Mouse (Mus musculus): ENCODE results near the gene Fkbp9. TPM values are rescaled to one million over a fixed set of nuclear protein-coding genes. Genes with fewer than 3 reads are reported as not detected.

Fkbp9 gene
- polyA plus RNA-seq, 1 experiment = 10.5 TPM

DNA sequence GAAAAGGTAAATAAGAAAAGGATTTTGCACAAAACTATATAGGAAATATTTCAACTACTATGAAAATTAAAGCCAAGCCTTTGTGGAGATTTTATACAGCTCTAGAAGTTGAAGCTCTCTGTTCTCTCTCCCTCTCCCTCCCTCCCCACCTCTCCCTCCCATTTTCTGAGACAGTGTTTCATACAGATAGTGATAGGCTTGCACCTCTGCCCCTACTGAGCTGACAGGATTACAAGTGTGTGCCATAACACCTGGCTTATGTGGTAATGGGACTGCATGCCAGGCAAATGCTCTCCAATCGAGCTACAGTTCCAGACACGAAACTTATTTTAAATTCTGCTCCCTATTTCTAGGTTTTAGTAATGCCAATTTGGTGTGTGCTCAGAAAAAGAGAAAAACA lies 79.1 kb downstream of the Fkbp9 start:
- no peaks in the 10 kb centered on the region for H3K36me3 ChIP-seq (ENCODE audit: control insufficient read depth, insufficient read depth, low read length)
- TF ChIP-seq POLR2A (IDR thresholded peaks at IDR 0.05; ENCODE audit: control insufficient read depth, low read depth, low read length) (no peak), CTCF (IDR thresholded peaks at IDR 0.05; ENCODE audit: control insufficient read depth, insufficient read depth, insufficient replicate concordance, low read depth, low read length) (no peak)
- no peaks in the 10 kb centered on the region for H3K27me3 ChIP-seq (ENCODE audit: control insufficient read depth, insufficient read depth, low read length)
- no peaks in the 10 kb centered on the region for H3K4me1 ChIP-seq (ENCODE audit: control insufficient read depth, insufficient read depth, low read length)
- no peak overlapping the region for H3K4me3 ChIP-seq (ENCODE audit: control insufficient read depth, low read depth, low read length)
- no peak overlapping the region for H3K27ac ChIP-seq (ENCODE audit: control insufficient read depth, insufficient read depth, low read depth, low read length)

DNA sequence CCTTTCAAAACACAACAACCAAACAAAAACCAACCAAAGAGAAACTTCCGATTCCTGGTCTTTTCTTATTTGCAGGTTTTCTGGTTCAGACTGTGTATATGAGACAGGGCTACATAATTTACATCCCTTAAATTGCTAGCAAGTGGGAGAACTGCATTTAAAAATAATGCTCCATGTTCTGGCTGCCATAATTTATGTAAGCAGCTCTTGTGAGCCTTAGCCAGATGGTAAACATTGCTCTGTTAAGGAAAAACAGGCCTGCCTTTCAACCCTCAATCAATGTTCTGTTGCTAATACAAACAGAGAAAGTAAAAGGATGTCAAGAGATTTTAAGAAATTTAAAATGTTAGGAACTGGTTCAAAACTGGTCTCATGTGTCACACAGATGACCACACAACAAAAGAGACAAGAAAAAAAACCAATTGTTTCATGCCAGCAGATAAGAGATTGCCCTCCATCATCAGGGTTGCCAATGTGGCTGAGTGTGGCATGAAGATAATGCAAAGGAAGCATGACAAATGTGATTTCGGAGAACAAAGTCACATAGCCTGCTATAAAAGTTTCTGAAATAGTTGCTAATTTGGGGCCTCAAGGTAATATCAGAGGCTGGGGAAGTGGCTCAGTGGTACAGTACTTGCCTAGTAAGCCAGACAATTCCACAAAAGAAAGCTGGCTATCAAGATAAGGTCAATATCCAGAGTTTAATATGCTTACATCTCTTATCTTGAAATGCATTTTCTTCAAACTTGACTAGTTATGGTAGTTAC lies 81.4 kb downstream of the Fkbp9 start:
- no peak for TF ChIP-seq CTCF (IDR thresholded peaks at IDR 0.05; ENCODE audit: control insufficient read depth, insufficient read depth, insufficient replicate concordance, low read depth, low read length)
- TF ChIP-seq POLR2A (IDR thresholded peaks at IDR 0.05; ENCODE audit: control insufficient read depth, low read depth, low read length) = no peak
- no peak overlapping the region for H3K27ac ChIP-seq (ENCODE audit: control insufficient read depth, insufficient read depth, low read depth, low read length)
- H3K4me1 ChIP-seq (ENCODE audit: control insufficient read depth, insufficient read depth, low read length) = no peaks in the 10 kb centered on the region
- H3K27me3 ChIP-seq (ENCODE audit: control insufficient read depth, insufficient read depth, low read length) = no peaks in the 10 kb centered on the region
- H3K4me3 ChIP-seq (ENCODE audit: control insufficient read depth, low read depth, low read length) = no peak overlapping the region
- no peaks in the 10 kb centered on the region for H3K36me3 ChIP-seq (ENCODE audit: control insufficient read depth, insufficient read depth, low read length)

DNA sequence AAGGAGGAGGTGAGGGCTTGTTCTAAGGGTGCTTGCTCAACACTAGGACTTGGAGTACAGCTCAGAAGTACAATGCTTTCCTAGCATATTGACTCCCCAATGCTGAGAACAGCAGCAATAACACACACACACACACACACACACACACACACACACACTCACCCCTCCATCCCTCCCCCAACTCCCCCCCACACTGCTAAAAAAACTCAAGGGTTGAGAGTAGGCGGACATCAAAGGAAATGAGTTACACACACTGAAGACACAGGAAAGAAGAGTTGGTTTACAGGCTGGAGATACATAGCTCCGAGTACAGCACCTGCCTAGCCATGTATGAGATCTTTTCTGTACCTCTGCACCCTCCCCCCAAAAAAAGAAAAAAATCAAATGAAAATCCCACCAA lies 84.4 kb downstream of the Fkbp9 start:
- Histone ChIP-seq H3K27ac (ENCODE audit: control insufficient read depth, insufficient read depth, low read depth, low read length) (peak overlapping the region; percentile 47; the same call in 1 of the 2 replicates), H3K27me3 (ENCODE audit: control insufficient read depth, insufficient read depth, low read length) (no peaks in the 10 kb centered on the region), H3K4me3 (ENCODE audit: control insufficient read depth, low read depth, low read length) (no peak overlapping the region), H3K36me3 (ENCODE audit: control insufficient read depth, insufficient read depth, low read length) (no peaks in the 10 kb centered on the region), H3K4me1 (ENCODE audit: control insufficient read depth, insufficient read depth, low read length) (no peaks in the 10 kb centered on the region)
- TF ChIP-seq CTCF (IDR thresholded peaks at IDR 0.05; ENCODE audit: control insufficient read depth, insufficient read depth, insufficient replicate concordance, low read depth, low read length) (no peak), POLR2A (IDR thresholded peaks at IDR 0.05; ENCODE audit: control insufficient read depth, low read depth, low read length) (no peak)

DNA sequence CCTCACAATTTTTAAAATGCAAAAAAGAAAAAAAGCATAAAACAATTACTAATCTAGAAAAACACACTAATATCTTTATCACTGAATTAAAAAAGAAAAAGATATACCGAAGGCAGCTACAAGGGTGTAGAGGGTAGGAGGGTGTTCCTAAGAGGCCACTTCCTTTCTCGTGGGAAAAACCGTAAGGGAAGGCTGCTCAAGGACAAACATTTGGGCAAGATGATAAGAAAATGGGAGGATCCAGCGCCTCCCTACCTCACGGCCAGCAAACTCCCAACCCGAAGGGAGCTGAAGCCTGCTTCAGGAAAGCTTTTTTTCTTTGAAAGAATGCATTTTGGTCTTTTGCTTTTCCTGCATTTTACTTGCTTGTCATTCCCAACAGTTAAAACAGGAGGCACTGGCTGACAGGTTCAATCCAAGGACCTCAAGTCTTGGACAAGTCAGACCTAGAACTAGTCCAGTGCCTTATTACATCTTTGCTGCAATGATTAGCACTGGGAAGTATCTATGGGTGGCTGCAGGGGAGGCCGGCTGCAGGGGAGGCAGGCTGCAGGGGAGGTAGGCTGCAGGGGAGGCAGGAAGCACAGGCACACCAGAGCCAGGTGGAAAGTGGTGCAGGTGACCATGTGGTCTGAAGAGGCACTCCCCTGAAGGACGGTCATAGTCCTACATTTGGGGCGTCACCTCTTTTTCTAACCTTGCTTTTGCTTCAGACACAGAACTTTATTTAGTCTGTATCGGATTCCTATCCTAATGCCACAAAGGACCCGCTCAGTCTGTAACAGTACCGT lies 85.9 kb downstream of the Fkbp9 start:
- Histone ChIP-seq H3K27ac (ENCODE audit: control insufficient read depth, insufficient read depth, low read depth, low read length) (peak overlapping the region; percentile 68), H3K27me3 (ENCODE audit: control insufficient read depth, insufficient read depth, low read length) (no peaks in the 10 kb centered on the region), H3K4me1 (ENCODE audit: control insufficient read depth, insufficient read depth, low read length) (no peaks in the 10 kb centered on the region), H3K4me3 (ENCODE audit: control insufficient read depth, low read depth, low read length) (no peak overlapping the region), H3K36me3 (ENCODE audit: control insufficient read depth, insufficient read depth, low read length) (no peaks in the 10 kb centered on the region)
- TF ChIP-seq POLR2A (IDR thresholded peaks at IDR 0.05; ENCODE audit: control insufficient read depth, low read depth, low read length) = no peak
- TF ChIP-seq CTCF (IDR thresholded peaks at IDR 0.05; ENCODE audit: control insufficient read depth, insufficient read depth, insufficient replicate concordance, low read depth, low read length) = no peak

DNA sequence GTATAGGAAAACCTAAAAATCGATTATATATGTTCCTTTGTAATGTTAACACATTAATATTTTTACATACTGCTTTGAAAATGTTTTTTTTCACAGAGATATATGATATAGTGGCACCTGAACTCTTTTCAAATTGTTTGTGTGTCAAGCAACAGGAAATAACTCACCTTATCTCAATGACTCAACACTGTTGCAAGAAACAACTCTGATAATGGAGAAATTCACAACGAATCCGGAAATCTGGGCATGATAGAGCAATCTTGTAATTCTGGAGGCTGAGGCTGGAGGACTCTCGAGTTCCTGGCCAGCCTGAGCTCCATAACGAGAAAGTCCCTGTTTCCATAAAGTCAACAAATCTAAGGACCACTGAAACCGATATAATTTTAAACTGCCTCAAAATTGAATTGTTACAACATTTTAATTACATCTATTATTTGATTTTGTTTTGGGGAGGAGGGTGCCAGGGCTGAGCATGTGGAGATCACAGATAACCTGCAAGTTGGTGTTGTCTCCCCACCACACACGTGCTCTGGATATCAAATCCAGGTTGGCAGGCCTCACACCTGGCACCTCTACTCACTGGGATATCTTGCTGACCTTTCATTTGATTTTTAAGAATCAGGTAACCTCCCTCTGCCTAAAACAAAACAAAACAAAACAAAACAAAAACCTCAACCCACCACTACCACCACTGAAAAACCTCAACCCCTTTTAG lies 87.6 kb downstream of the Fkbp9 start:
- no peak for TF ChIP-seq POLR2A (IDR thresholded peaks at IDR 0.05; ENCODE audit: control insufficient read depth, low read depth, low read length)
- TF ChIP-seq CTCF (IDR thresholded peaks at IDR 0.05; ENCODE audit: control insufficient read depth, insufficient read depth, insufficient replicate concordance, low read depth, low read length) = no peak
- H3K4me1 ChIP-seq (ENCODE audit: control insufficient read depth, insufficient read depth, low read length) = peaks cover 4% of the 10 kb centered on the region
- no peaks in the 10 kb centered on the region for H3K36me3 ChIP-seq (ENCODE audit: control insufficient read depth, insufficient read depth, low read length)
- peak overlapping the region; percentile 27; the same call in 1 of the 2 replicates for H3K27ac ChIP-seq (ENCODE audit: control insufficient read depth, insufficient read depth, low read depth, low read length)
- no peaks in the 10 kb centered on the region for H3K27me3 ChIP-seq (ENCODE audit: control insufficient read depth, insufficient read depth, low read length)
- H3K4me3 ChIP-seq (ENCODE audit: control insufficient read depth, low read depth, low read length) = no peak overlapping the region

DNA sequence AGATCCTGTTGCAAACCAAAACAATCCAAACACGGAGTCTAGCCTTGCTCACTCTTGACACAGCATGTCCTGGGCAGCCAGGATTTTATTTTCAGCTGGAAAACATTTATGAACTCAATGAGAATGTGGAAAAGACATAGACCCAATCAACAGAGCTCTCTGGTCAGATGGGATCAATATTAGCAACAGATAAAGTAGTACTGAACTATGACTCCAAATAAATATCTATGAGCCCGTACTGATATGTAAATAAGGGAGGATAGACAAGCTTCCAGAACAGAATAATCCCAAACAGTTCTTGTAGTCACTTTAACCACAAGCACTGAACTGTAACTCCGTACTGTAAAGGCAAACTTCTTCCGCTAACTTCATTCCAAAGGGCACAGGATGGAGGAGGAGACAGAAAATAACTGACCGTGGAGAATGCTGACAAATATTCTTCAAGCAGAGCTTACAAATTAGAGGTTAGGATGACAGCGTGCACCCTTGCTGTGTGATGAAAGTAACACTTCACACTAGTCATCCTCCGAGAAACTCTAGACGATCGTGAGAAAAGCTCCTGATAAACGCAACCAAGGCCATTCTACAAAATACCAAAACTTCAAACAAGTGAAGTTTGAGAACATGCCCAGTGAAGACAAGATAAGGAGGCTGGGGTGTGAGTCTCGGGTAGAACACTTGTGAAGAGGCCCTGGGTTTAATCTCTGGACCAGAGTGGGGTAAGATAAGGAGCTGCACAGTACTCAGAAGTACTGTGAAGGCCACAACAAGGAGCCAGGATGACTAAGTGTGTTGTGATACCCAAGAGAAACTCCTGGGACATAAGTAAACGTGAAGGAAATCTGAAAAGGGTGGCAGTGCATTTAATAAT lies 88.6 kb downstream of the Fkbp9 start:
- H3K27ac ChIP-seq (ENCODE audit: control insufficient read depth, insufficient read depth, low read depth, low read length) = peak overlapping the region; percentile 48
- H3K27me3 ChIP-seq (ENCODE audit: control insufficient read depth, insufficient read depth, low read length) = no peaks in the 10 kb centered on the region
- H3K4me1 ChIP-seq (ENCODE audit: control insufficient read depth, insufficient read depth, low read length) = peaks cover 6% of the 10 kb centered on the region
- no peaks in the 10 kb centered on the region for H3K36me3 ChIP-seq (ENCODE audit: control insufficient read depth, insufficient read depth, low read length)
- TF ChIP-seq POLR2A (IDR thresholded peaks at IDR 0.05; ENCODE audit: control insufficient read depth, low read depth, low read length) (no peak), CTCF (IDR thresholded peaks at IDR 0.05; ENCODE audit: control insufficient read depth, insufficient read depth, insufficient replicate concordance, low read depth, low read length) (no peak)
- H3K4me3 ChIP-seq (ENCODE audit: control insufficient read depth, low read depth, low read length) = no peak overlapping the region

Data from testis, adult 2 months (tissue).